In the genomic region with DNA sequence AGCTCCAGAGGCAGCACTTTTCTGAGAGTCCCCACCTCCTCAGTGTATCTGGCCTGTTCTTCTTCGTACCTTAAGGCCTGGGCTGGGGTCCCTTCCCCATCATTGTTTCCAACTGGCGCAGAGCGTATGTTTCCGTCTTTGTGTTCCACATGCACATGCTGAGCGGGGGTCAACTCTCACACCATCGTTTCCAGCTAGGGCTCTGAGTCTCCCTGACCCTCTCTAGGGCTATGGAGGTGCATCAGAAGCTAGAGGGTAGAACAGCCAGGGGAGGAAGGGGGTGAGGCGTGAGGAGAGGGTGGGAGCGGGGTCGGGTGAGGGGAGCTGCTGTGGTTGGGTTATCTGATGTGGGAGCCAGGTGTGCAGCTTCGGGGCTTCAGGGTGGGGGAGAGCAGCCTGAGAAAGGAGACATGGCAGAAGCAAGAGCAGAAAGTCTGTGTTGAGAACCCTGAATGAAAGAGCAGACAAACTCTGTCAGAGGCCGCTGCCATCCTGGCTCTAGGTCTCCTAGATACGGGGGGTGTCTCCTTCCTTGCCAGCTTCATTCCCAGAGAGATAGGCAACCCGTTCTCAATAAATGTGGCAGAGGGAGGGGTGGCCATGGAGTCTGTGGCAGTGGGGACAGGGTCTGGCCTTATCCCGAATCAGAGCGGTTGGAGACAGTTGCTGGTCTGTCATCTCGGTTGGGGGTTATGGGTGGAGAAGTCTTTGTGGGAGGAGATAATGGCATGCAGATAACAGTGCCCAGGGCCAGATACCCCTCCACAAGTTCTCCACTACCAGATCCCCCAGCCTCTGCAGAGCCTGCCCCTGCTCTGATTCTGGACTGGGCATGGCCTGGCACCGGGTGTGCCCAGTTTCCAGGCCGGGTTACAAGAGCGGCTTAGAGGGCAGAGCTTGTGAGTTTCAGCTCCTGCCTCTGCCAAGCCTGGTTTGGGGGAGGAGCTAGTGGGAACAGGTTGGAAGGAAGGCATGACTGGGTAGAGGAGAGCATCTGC, we compare ENCODE assay signal across 8 mouse cellular contexts. TPM values are rescaled to one million over a fixed set of nuclear protein-coding genes. Genes with fewer than 3 reads are reported as not detected.
DNase-seq lines count a peak whose midpoint lies in the region; ATAC-seq and TF ChIP-seq lines count a peak whose summit lies in the region.

A gene (minus strand): TSS at position 466 of the 998 bp plus-strand sequence.

- no peak within 1 kb of the TSS for H3K4me3 ChIP-seq in kidney, embryonic 14.5 days (ENCODE audit: low read length)
- H3K4me3 ChIP-seq in bone marrow, adult 2 months (replicated peaks; ENCODE audit: control insufficient read depth, low read depth, low read length) = no peak within 1 kb of the TSS

- no peaks in the 10 kb centered on the region for H3K27me3 ChIP-seq in kidney, embryonic 14.5 days (ENCODE audit: control insufficient read depth, insufficient read depth, low read length)

- H3K27ac ChIP-seq in kidney, embryonic 14.5 days (ENCODE audit: low read depth, low read length) = no peak within 1 kb of the TSS
- peak within 1 kb of the TSS; percentile 27 for H3K27ac ChIP-seq in bone marrow, adult 2 months (ENCODE audit: control insufficient read depth, insufficient read depth, low read depth, low read length, poor library complexity)

- no peak for ATAC-seq in kidney, embryonic 14.5 days (ENCODE audit: low FRiP score, low TSS enrichment)
- ATAC-seq in granulocyte monocyte progenitor cell, adult 5-6 weeks (replicated peaks; ENCODE audit: poor library complexity, severe bottlenecking) = peak; percentile 17; the same call in 1 of the 2 replicates

- H3K4me1 ChIP-seq in kidney, embryonic 14.5 days (ENCODE audit: control insufficient read depth, insufficient read depth, low read length) = peaks cover 15% of the 10 kb centered on the region
- H3K4me1 ChIP-seq in bone marrow, adult 2 months (ENCODE audit: control insufficient read depth, insufficient read depth, low read length) = peaks cover 2% of the 10 kb centered on the region

- TF ChIP-seq CTCF in bone marrow, adult 2 months (IDR thresholded peaks at IDR 0.05; ENCODE audit: control insufficient read depth, insufficient read depth, low read length) = no peak

- TF ChIP-seq POLR2A in bone marrow, adult 2 months (IDR thresholded peaks at IDR 0.05; ENCODE audit: borderline replicate concordance, control insufficient read depth, low read depth, low read length) = no peak

- DNase-seq in kidney, postnatal 14 days = no peak
- no peak for DNase-seq in large intestine, adult 2 months (ENCODE audit: low read depth, low spot score)
- peak; percentile 68 for DNase-seq in lung, postnatal 36 days
- no peak for DNase-seq in embryo, embryonic 10.5 days (ENCODE audit: low spot score)
- no peak for DNase-seq in c-Kit-positive CD71-positive TER-119-positive erythroid progenitor cells, embryonic 14.5 days (ENCODE audit: low spot score)

- no peak within 1 kb of the TSS for H3K9ac ChIP-seq in kidney, embryonic 14.5 days (ENCODE audit: low read depth, low read length)

- H3K36me3 ChIP-seq in kidney, embryonic 14.5 days (ENCODE audit: control insufficient read depth, insufficient read depth, low read length) = no peaks in the 10 kb centered on the region

- WGBS in kidney, embryonic 14.5 days = 77% methylated on average over 19 of the region's 19 CpGs
- 50% methylated on average over 19 of the region's 19 CpGs for WGBS in bone marrow, adult 2 months
- 81% methylated on average over 19 of the region's 19 CpGs for WGBS in large intestine, adult 2 months

- H3K4me2 ChIP-seq in kidney, embryonic 14.5 days (replicated peaks; ENCODE audit: low read depth, low read length) = no peak within 1 kb of the TSS

- H3K9me3 ChIP-seq in kidney, embryonic 14.5 days (ENCODE audit: control insufficient read depth, low read length) = no peaks in the 10 kb centered on the region

RNA-seq across cellular contexts. Expression of the gene that starts here (rescaled TPM):
- 32.2 and 34.1 TPM in 2 replicates for polyA plus RNA-seq in kidney, embryonic 14.5 days (2014; fragmentation: Nextera tagmentation; extraction: Ambion mirVana)
- 34.1 and 37.8 TPM in 2 replicates for polyA plus RNA-seq in bone marrow, adult 2 months (2011; ENCODE audit: insufficient read depth, insufficient read length, low replicate concordance, missing spikeins)
- total RNA-seq in granulocyte monocyte progenitor cell, adult 5-6 weeks (2014; fragmentation: Nextera tagmentation) = 33.3 and 52.1 TPM in 2 replicates
- total RNA-seq in granulocyte monocyte progenitor cell, adult 5-6 weeks (2017) = 3.5 and 6.1 TPM in 2 replicates
- 22.9 and 23.1 TPM in 2 replicates for polyA plus RNA-seq in large intestine, adult 2 months (2012; rRNA removed)
